Mouse (Mus musculus): Measurements from ENCODE around the gene Cdh15.

Cdh15 gene

GRCm38 (mm10) chr8:122893451-122893850 lies 45.7 kb downstream of the Cdh15 start:
- no peak for DNase-seq (ENCODE audit: low read depth)

DNA sequence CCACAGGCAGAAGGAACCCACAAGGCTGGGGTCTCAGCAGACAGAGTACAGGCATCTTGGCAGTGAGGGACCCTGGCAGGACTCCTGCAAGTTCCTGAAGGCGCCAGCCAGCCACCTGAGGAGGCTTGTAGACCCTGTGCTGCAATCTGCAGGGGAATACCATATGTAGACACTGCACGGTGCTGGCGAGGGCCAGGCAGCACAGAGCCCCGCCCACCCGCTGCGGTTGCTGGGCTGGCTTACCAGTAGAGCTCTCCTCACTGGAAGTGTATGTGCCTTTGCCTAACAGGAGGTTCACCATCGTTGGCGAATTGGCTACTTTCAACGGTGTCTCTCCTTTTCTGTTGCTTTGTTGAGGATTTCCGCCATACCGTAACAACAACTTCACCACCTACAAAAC lies 48.6 kb downstream of the Cdh15 start:
- DNase-seq (ENCODE audit: low read depth) = no peak

- no peak for DNase-seq (ENCODE audit: low read depth)
Measured at GRCm38 (mm10) chr8:122897200-122897599, 49.4 kb downstream of the Cdh15 start.

- no peak for DNase-seq (ENCODE audit: low read depth)
Measured at GRCm38 (mm10) chr8:122898018-122898417, 50.3 kb downstream of the Cdh15 start.

GRCm38 (mm10) chr8:122898473-122898872 lies 50.7 kb downstream of the Cdh15 start:
- no peak for DNase-seq (ENCODE audit: low read depth)

- DNase-seq (ENCODE audit: low read depth) = no peak
Measured at GRCm38 (mm10) chr8:122899085-122899484, 51.3 kb downstream of the Cdh15 start.

- DNase-seq (ENCODE audit: low read depth) = no peak
Measured at GRCm38 (mm10) chr8:122901476-122901875, 53.7 kb downstream of the Cdh15 start.

DNA sequence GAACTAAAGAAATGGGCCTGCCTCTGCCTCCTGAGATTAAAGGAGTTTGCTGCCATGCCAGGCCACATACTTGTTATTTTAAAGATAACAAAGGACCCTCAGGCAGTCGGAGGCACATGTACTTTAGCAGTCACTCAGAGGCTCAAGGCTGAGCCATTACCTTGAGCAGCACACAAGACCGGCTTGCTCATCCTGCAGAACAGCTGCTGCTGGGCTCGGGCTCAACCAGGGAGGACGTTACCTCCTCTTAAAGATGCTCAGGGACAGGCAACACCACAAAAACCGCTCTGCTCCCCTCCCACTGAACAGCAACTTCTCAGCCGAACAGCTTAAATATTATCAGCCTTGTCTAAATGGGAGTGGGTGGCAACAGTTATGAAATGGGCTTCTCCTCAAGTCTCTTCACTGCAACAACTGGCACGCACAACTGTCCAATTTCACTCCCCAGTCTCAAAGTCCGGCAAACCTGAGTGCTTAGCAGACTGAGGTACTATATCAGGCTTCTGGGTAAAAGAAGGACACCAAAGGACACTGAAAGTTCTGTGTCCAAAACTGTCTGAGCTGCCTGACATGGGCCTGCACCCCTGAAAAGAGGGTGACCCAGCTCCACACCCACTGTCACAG lies 54.2 kb downstream of the Cdh15 start:
- DNase-seq (ENCODE audit: low read depth) = no peak

DNA sequence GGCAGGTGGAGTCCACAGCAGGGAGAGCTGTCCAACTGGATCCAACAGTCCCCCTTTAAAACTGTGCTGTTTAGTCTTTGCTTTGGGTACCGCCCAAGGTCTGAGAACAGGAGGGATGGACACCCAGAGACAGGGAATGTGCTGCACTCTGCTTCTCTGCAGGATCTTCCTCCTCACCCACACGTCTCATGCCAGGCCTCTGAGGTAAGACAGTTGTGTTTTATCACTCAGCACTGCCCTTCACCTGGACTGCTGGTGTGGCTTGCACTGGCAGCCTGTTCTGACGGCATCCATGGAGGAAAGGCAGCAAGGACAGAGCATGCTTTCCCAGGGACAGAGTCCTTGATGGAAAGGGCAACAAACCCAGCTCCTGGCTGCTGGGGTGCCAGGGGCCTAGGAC lies 54.8 kb downstream of the Cdh15 start:
- no peak for DNase-seq (ENCODE audit: low read depth)

GRCm38 (mm10) chr8:122903002-122903401 lies 55.2 kb downstream of the Cdh15 start:
- DNase-seq (ENCODE audit: low read depth) = no peak

DNA sequence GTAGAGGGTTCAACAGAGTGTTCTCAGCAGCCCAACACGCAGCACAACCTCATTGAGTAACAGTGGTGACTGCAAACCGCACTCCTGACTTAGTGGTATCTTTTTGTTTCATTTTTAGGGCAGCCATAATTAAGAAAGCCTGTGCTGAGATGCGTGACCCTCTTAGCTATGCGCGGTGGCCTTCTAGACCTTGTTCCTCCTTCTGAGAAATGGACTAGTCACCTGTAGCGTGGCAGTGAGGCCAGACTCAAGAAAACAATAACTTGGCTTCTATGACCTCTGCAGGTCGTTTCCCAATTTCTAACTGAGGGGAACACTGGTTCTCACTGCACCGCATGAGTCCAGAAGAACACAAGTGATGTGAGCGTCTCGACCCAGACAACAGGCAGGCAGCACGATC lies 56.7 kb downstream of the Cdh15 start:
- DNase-seq (ENCODE audit: low read depth) = no peak

GRCm38 (mm10) chr8:122905346-122905745 lies 57.6 kb downstream of the Cdh15 start:
- peak; percentile 87 for DNase-seq (ENCODE audit: low read depth)

- DNase-seq (ENCODE audit: low read depth) = peak; percentile 99
Measured at GRCm38 (mm10) chr8:122906463-122907021, 58.8 kb downstream of the Cdh15 start.

DNA sequence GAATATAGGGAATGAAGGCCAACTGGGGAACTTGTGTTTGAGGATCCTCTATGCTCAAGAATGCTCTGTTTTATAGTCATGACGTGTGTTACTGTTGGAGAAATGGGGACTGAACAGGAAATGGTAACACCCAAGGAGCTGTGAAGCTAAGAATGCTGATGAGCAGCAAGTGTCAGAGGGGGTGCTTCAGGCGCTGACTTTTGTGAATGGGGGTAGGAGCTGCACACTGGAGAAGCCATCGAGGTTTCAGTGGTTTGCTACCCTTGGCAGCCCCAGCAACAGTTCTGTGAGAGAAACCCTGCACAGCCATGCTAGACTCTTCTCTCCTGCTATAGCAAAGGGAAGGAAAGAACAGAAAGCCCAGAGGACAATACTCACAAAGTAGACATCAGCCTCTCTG lies 64.4 kb downstream of the Cdh15 start:
- no peak for DNase-seq (ENCODE audit: low read depth)

DNA sequence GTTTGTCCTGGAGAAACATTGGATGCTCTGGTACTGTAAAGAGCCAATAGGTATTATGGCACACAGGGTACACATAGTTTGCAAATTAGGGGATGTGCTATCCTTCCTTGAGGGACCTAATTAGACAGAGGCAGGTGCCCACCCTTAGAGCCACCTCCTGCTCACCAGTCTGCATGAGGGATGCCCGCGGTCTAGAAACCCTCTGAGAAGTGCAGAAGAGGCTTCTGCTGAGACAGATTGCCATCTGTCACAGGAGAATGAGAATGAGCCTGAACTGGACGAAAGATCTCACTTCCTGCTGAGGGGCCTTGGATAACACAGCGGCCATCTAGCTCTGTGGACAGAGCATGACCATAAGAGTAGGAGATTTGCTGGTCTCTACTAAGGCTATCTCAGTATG lies 65.1 kb downstream of the Cdh15 start:
- DNase-seq (ENCODE audit: low read depth) = no peak

DNA sequence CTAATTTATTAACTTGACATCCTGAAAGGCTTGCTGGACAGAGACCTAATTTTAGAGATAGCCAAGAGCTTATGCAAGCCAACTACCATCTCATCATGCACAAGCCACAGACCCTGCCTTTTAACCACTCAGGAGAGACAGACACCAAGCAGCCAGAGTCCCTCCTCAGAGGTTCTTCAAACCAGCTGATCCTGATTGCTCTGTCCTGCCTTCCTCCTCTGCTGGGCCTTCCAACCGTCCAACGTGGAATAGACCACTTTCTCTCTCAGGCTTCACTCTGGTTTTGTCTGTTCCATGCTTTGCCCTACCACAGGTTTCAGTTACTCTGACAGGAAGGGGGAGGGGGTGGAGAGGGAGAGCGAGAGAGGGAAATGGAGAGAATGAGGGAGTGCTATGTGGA lies 69.0 kb downstream of the Cdh15 start:
- no peak for DNase-seq (ENCODE audit: low read depth)
